Mouse (Mus musculus): ENCODE measurements at regions not wholly inside any gene's neighbourhood (a gene's known extent, or its start where the extent isn't known, plus 50 kb on each side); places are given as distances from the start of the nearest gene placed in this dataset.

DNA sequence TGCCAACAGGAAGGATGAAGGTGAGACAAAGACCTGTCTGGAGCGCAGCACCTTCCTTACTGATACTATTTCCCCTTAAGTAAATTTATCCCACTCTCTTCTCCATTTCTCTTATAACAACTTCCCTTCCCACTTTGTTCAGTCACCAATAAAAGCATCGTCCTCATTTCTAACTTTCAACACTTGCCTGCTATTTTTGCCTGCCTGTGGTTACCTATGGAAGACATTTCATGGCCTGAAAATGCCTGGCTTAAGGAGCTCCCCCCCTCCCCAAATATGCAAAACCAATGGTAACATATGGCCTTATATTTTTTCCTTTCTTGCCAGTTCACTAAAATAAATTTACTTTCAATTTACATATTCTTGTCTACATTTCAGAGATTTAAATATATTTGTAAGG, 271.0 kb upstream of the Cxxc4 start:
- H3K9me3 ChIP-seq (replicated peaks): no peaks in the 10 kb centered on the region
- 60% methylated on average over 2 of the region's 2 CpGs for WGBS (ENCODE audit: insufficient replicate concordance)
- H3K36me3 ChIP-seq: no peaks in the 10 kb centered on the region
- H3K9ac ChIP-seq: no peak overlapping the region
- H3K27ac ChIP-seq: no peak overlapping the region
- no peaks in the 10 kb centered on the region for H3K4me1 ChIP-seq
- H3K4me3 ChIP-seq: no peak overlapping the region
- ATAC-seq: no peak
- H3K4me2 ChIP-seq: no peak overlapping the region
- H3K27me3 ChIP-seq (replicated peaks): no peaks in the 10 kb centered on the region

DNA sequence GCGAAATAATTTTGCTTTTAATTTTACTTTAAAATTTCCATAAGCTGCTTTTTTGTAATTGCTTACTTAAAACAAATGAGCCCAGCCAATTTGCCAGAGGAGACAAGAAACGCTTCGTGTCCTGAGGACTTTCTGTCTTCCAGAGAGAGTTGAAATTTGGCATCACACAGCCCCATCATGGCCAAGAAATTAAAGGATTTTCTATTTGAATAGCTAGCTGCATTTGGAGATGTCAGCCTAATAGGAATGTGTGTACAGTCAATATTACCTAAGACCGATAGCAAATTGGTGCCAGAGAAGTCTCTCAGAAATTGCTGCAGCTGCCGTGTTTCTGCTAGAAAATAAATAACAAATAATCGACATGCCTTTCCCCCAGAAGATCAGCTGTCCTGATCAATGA, 268.1 kb upstream of the Cxxc4 start:
- Histone ChIP-seq H3K27me3 (replicated peaks) (no peaks in the 10 kb centered on the region), H3K4me3 (no peak overlapping the region), H3K9me3 (replicated peaks) (no peaks in the 10 kb centered on the region), H3K4me2 (no peak overlapping the region), H3K4me1 (no peaks in the 10 kb centered on the region), H3K9ac (no peak overlapping the region), H3K27ac (no peak overlapping the region), H3K36me3 (no peaks in the 10 kb centered on the region)
- ATAC-seq: no peak
- WGBS (ENCODE audit: insufficient replicate concordance): 73% methylated on average over 6 of the region's 6 CpGs

DNA sequence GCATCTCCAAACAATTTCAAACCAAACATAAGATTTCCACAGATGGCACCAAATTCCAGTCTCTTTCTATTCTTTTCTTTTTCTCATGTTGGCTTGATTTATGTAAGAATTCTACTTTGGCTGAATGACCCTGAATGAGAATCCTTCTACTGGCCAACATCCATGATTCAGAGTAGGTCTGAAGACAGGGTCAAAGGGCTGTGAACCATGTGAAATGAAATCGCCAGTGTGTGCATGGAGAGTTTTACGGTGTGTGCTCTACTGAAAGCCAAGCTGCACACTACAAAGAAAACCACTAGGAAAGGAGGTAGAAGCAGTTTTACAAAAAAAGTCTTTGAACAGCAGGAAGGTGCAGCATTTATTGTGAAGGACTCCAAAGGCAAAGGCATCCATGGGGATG, 263.5 kb upstream of the Cxxc4 start:
- ATAC-seq: no peak
- H3K4me1 ChIP-seq: no peaks in the 10 kb centered on the region
- no peaks in the 10 kb centered on the region for H3K27me3 ChIP-seq (replicated peaks)
- WGBS (ENCODE audit: insufficient replicate concordance): 65% methylated on average over 2 of the region's 2 CpGs
- H3K27ac ChIP-seq: no peak overlapping the region
- H3K36me3 ChIP-seq: no peaks in the 10 kb centered on the region
- no peak overlapping the region for H3K9ac ChIP-seq
- H3K4me2 ChIP-seq: no peak overlapping the region
- H3K9me3 ChIP-seq (replicated peaks): no peaks in the 10 kb centered on the region
- no peak overlapping the region for H3K4me3 ChIP-seq

- Histone ChIP-seq H3K9me3 (replicated peaks) (no peaks in the 10 kb centered on the region), H3K27me3 (replicated peaks) (no peaks in the 10 kb centered on the region), H3K4me3 (no peak overlapping the region), H3K4me2 (no peak overlapping the region), H3K27ac (no peak overlapping the region), H3K4me1 (no peaks in the 10 kb centered on the region), H3K36me3 (no peaks in the 10 kb centered on the region), H3K9ac (no peak overlapping the region)
- 63% methylated on average over 2 of the region's 2 CpGs for WGBS (ENCODE audit: insufficient replicate concordance)
- no peak for ATAC-seq
Measured at GRCm38 (mm10) chr3:133987681-133988080, 248.6 kb upstream of the Cxxc4 start.

GRCm38 (mm10) chr3:133993971-133994370, 242.3 kb upstream of the Cxxc4 start:
- Histone ChIP-seq H3K36me3 (no peaks in the 10 kb centered on the region), H3K9me3 (replicated peaks) (no peaks in the 10 kb centered on the region), H3K4me2 (no peak overlapping the region), H3K27me3 (replicated peaks) (no peaks in the 10 kb centered on the region), H3K4me1 (no peaks in the 10 kb centered on the region), H3K27ac (no peak overlapping the region), H3K9ac (no peak overlapping the region), H3K4me3 (no peak overlapping the region)
- ATAC-seq: no peak
- 69% methylated on average over 2 of the region's 2 CpGs for WGBS (ENCODE audit: insufficient replicate concordance)

DNA sequence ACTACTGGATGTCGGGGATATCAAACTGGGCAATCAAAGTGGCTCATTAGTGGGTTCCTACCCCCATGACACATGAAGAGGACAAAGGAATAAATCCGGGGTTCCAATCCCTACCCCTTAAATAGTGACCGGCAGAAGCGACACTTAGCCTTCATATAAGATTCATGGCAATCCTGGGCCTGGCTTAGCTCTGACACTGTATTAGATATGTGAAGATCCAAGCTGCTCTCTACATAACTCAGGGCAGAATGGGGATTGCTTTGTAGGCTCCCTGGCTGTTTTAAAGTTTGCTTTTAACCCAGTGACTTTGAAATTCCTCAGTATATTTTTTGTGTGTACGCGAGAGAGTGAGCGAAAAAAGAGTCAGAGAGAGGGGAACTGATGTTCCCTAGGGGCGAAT, 236.3 kb upstream of the Cxxc4 start:
- Histone ChIP-seq H3K4me1 (no peaks in the 10 kb centered on the region), H3K4me3 (no peak overlapping the region), H3K9me3 (replicated peaks) (no peaks in the 10 kb centered on the region), H3K27ac (no peak overlapping the region), H3K27me3 (replicated peaks) (no peaks in the 10 kb centered on the region), H3K9ac (no peak overlapping the region), H3K4me2 (no peak overlapping the region), H3K36me3 (no peaks in the 10 kb centered on the region)
- 76% methylated on average over 8 of the region's 8 CpGs for WGBS (ENCODE audit: insufficient replicate concordance)
- no peak for ATAC-seq

DNA sequence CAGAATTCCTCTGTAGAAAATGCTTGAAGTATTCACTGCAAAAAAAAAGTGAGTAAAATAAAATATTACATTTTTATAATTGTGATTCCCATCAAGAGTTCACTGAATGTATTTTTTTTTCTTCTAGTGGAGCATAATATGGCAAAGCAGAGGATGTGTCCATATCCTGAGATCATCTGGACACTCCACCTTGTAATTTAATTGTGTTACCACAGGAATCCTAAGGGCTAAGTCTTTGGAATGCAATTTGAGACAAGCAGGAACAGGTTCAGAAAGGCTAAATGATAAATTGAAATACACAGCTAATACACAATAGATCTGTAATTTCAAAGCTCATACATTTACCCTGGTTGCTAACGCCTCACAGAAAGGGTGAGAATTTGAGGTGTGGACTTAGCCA, 235.7 kb upstream of the Cxxc4 start:
- Histone ChIP-seq H3K4me3 (no peak overlapping the region), H3K27ac (no peak overlapping the region), H3K4me2 (no peak overlapping the region), H3K36me3 (no peaks in the 10 kb centered on the region), H3K9ac (no peak overlapping the region), H3K27me3 (replicated peaks) (no peaks in the 10 kb centered on the region), H3K4me1 (no peaks in the 10 kb centered on the region), H3K9me3 (replicated peaks) (no peaks in the 10 kb centered on the region)
- 55% methylated on average over 1 of the region's 1 CpGs for WGBS (ENCODE audit: insufficient replicate concordance)
- ATAC-seq: no peak

DNA sequence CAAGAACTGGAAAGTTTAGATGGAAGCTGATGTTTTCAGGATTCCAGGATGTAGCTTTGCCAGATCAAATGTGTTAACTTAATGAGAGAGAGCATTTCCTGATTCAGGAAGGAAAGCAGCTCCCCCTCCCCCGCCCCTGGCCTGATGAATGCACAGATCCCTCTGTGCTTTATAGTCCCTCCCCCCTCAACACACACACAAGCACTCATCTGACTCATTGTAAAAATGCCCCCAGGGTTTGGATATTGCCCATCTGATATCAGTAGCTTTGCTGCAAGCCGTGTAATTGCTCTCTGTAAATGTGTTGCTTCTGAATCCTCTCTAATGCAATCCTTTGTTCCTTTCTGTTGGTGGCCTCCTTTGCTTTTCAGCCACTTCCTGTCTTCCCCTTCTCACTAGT, 221.5 kb upstream of the Cxxc4 start:
- no peak overlapping the region for H3K9ac ChIP-seq
- H3K4me3 ChIP-seq: no peak overlapping the region
- 40% methylated on average over 2 of the region's 2 CpGs for WGBS (ENCODE audit: insufficient replicate concordance)
- no peaks in the 10 kb centered on the region for H3K27me3 ChIP-seq (replicated peaks)
- ATAC-seq: no peak
- H3K4me1 ChIP-seq: no peaks in the 10 kb centered on the region
- H3K27ac ChIP-seq: no peak overlapping the region
- H3K9me3 ChIP-seq (replicated peaks): no peaks in the 10 kb centered on the region
- H3K4me2 ChIP-seq: no peak overlapping the region
- H3K36me3 ChIP-seq: no peaks in the 10 kb centered on the region

- no peak overlapping the region for H3K4me3 ChIP-seq
- no peak overlapping the region for H3K27ac ChIP-seq
- H3K9me3 ChIP-seq (replicated peaks): no peaks in the 10 kb centered on the region
- no peak overlapping the region for H3K4me2 ChIP-seq
- H3K36me3 ChIP-seq: no peaks in the 10 kb centered on the region
- no peak for ATAC-seq
- H3K4me1 ChIP-seq: no peaks in the 10 kb centered on the region
- H3K27me3 ChIP-seq (replicated peaks): no peaks in the 10 kb centered on the region
- H3K9ac ChIP-seq: no peak overlapping the region
- 65% methylated on average over 3 of the region's 3 CpGs for WGBS (ENCODE audit: insufficient replicate concordance)
Measured at GRCm38 (mm10) chr3:134015412-134015811, 220.9 kb upstream of the Cxxc4 start.

DNA sequence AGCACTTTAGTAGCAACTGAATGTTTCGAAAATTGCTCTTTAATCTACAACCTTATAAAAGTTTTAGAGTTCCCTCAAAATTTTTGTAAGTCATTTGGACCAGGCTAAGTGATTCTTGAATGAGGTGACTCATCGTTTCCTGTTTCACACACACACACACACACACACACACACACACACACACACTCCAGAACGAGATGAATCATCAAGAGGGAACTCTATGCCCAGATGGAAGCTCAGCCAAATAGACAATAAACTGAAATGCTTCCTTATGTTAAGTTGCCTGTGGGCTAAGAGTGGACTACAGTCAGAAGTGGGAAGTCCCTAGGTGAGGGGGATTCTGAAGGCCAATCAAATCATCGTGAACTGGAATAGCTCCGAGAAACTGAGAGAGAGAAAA, 202.4 kb upstream of the Cxxc4 start:
- H3K9me3 ChIP-seq (replicated peaks): no peaks in the 10 kb centered on the region
- no peak overlapping the region for H3K4me2 ChIP-seq
- no peak overlapping the region for H3K4me3 ChIP-seq
- 53% methylated on average over 5 of the region's 5 CpGs for WGBS (ENCODE audit: insufficient replicate concordance)
- H3K9ac ChIP-seq: no peak overlapping the region
- no peak overlapping the region for H3K27ac ChIP-seq
- ATAC-seq: no peak
- H3K4me1 ChIP-seq: no peaks in the 10 kb centered on the region
- H3K36me3 ChIP-seq: no peaks in the 10 kb centered on the region
- H3K27me3 ChIP-seq (replicated peaks): no peaks in the 10 kb centered on the region

DNA sequence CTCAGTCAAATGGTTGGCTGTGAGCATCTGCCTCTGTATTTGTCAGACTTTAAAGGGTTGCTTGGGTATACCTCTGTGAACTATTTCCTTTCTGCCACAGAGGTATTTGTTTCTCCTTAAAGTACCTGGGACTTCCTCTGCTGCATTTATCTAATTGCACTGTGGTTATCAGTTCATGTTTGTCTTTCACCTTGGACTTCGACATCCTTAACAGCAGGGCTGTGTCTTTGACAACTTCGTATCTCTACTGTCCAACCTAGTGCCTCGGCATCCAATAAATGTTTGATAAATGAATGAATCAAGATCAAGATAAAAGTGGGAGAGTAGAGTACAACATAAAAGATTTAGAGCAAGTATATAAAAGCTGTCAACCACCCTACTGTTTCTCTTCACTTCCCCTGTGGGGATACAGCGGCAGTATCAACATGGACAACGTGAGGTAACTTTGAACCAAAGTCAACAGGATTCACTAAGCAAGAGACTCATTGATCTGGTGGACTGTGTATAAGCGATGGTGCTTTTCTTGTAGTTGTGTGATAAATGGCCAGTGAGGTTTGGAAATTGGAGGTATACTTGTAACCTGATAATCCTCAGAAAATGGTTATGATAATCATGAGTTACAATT, 199.9 kb upstream of the Cxxc4 start:
- ATAC-seq: no peak

GRCm38 (mm10) chr3:134050649-134051048, 185.6 kb upstream of the Cxxc4 start:
- Histone ChIP-seq H3K4me1 (no peaks in the 10 kb centered on the region), H3K4me3 (no peak overlapping the region), H3K27ac (no peak overlapping the region), H3K4me2 (no peak overlapping the region), H3K36me3 (no peaks in the 10 kb centered on the region), H3K9ac (no peak overlapping the region), H3K27me3 (replicated peaks) (no peaks in the 10 kb centered on the region), H3K9me3 (replicated peaks) (no peaks in the 10 kb centered on the region)
- no peak for ATAC-seq

More for the DNA sequence above, 199.9 kb upstream of the Cxxc4 start:
- Histone ChIP-seq H3K4me2 (no peak overlapping the region), H3K4me3 (no peak overlapping the region), H3K9me3 (replicated peaks) (no peaks in the 10 kb centered on the region), H3K27ac (no peak overlapping the region), H3K36me3 (no peaks in the 10 kb centered on the region), H3K9ac (no peak overlapping the region), H3K4me1 (no peaks in the 10 kb centered on the region), H3K27me3 (replicated peaks) (no peaks in the 10 kb centered on the region)
- 70% methylated on average over 6 of the region's 6 CpGs for WGBS (ENCODE audit: insufficient replicate concordance)

- Histone ChIP-seq H3K27ac (no peak overlapping the region), H3K4me1 (no peaks in the 10 kb centered on the region), H3K4me2 (no peak overlapping the region), H3K9me3 (replicated peaks) (no peaks in the 10 kb centered on the region), H3K9ac (no peak overlapping the region), H3K36me3 (no peaks in the 10 kb centered on the region), H3K4me3 (no peak overlapping the region), H3K27me3 (replicated peaks) (no peaks in the 10 kb centered on the region)
- 59% methylated on average over 1 of the region's 1 CpGs for WGBS (ENCODE audit: insufficient replicate concordance)
- ATAC-seq: no peak
Measured at GRCm38 (mm10) chr3:134082461-134082860, 153.8 kb upstream of the Cxxc4 start.
